Mouse (Mus musculus) heart, adult 2 months (tissue): ENCODE measurements around the gene Rrn3. TPM values are rescaled to one million over a fixed set of nuclear protein-coding genes. Genes with fewer than 3 reads are reported as not detected.

Source experiments
- DNase-seq, 2 experiments: peaks; one replicate each; pipeline ENCODE4 v3.0.0; 2021
- H3K27ac ChIP-seq: fragments of 200-600 bp; 2 replicates; pipeline ENCODE4 v1.8.1; 2022
- H3K27me3 ChIP-seq: fragments of 200-500 bp; 2 replicates; pipeline ENCODE4 v1.6.1; 2012; ENCODE audit warnings: mild to moderate bottlenecking, low read length, inconsistent platforms, mixed read lengths; ENCODE audit not compliant: control insufficient read depth, insufficient read depth
- H3K36me3 ChIP-seq: fragments of 200-500 bp; 2 replicates; pipeline ENCODE4 v1.6.1; 2012; ENCODE audit warnings: low read length, inconsistent platforms; ENCODE audit not compliant: control insufficient read depth, insufficient read depth
- H3K4me1 ChIP-seq: fragments of 200-500 bp; 2 replicates; pipeline ENCODE4 v1.6.1; 2011; ENCODE audit warnings: low read length; ENCODE audit not compliant: control insufficient read depth, insufficient read depth
- H3K4me3 ChIP-seq: fragments of 200-600 bp; 2 replicates; pipeline ENCODE4 v1.8.1; 2022
- H3K79me2 ChIP-seq: fragments of 200-500 bp; replicated peaks from 2 replicates; pipeline ENCODE4 v1.6.1; 2012; ENCODE audit warnings: mild to moderate bottlenecking, inconsistent platforms, low read length, moderate library complexity, mixed read lengths; ENCODE audit not compliant: control insufficient read depth, insufficient read depth
- H3K9ac ChIP-seq: fragments of 200-500 bp; 2 replicates; pipeline ENCODE4 v1.6.1; 2012; ENCODE audit warnings: low read depth, mild to moderate bottlenecking, control low read depth, inconsistent platforms, low read length, mixed read lengths
- CTCF ChIP-seq: fragments of 200-600 bp; IDR thresholded peaks from 2 replicates; pipeline ENCODE4 v1.8.1; 2022; ENCODE audit warnings: antibody characterized with exemption, mild to moderate bottlenecking, moderate library complexity
- EP300 ChIP-seq: fragments of 200-500 bp; IDR thresholded peaks from 2 replicates; pipeline ENCODE4 v1.6.1; 2011; ENCODE audit warnings: low read depth, low read length, control low read depth; ENCODE audit not compliant: insufficient read depth
- POLR2A ChIP-seq: fragments of 200-500 bp; IDR thresholded peaks from 2 replicates; pipeline ENCODE4 v1.6.1; 2011; ENCODE audit warnings: mild to moderate bottlenecking, low read depth, low read length, control low read depth; ENCODE audit not compliant: insufficient read depth
- WGBS: fragments of 180-500 bp; shearing (Covaris S2); methylation state at CpG from one replicate; pipeline ENCODE4 v1.1.7; 2018; 5-methylcytosine and 5-hydroxymethylcytosine counted together
- intact Hi-C: fragments of 180-260 bp; cut with DNase I; formaldehyde crosslinking; loops from one replicate; pipeline ENCODE4 v1.15.1; 2025
- polyA plus RNA-seq: library from polyadenylated mRNA; depleted of rRNA; stranded (reverse); fragments of >200 nt; gene quantifications from 2 replicates; pipeline ENCODE4 v1.2.3, GENCODE M21; 2012
- total RNA-seq, 2 experiments: library from RNA; stranded (reverse); gene quantifications; 2 replicates each; pipeline ENCODE4 v1.2.3; 2021

Rrn3 gene
- total and polyA plus RNA-seq, 3 experiments, result 17.2 to 38.3 (median 37.9) TPM

GRCm38 (mm10) chr16:13834382-13834781, 53.9 kb downstream of the Rrn3 start:
- intact Hi-C loops, result no loop called here
- Histone ChIP-seq H3K27me3 (no peaks in the 10 kb centered on the region), H3K27ac (no peak overlapping the region), H3K36me3 (no peaks in the 10 kb centered on the region), H3K4me1 (no peaks in the 10 kb centered on the region), H3K9ac (no peak overlapping the region), H3K4me3 (no peak overlapping the region), H3K79me2 (no peaks in the 10 kb centered on the region)
- 91% methylated on average over 5 of the region's 5 CpGs for WGBS
- TF ChIP-seq EP300, result no peak
- TF ChIP-seq CTCF, result no peak
- no peak for DNase-seq

GRCm38 (mm10) chr16:13840056-13840455, 59.5 kb downstream of the Rrn3 start:
- no peak overlapping the region for H3K4me3 ChIP-seq
- intact Hi-C loops, result no loop called here
- H3K4me1 ChIP-seq, result no peaks in the 10 kb centered on the region
- WGBS, result 93% methylated on average over 7 of the region's 7 CpGs
- H3K27ac ChIP-seq, result no peak overlapping the region
- TF ChIP-seq POLR2A, result no peak
- TF ChIP-seq CTCF, result no peak
- no peak for TF ChIP-seq EP300
- DNase-seq, result no peak
- H3K9ac ChIP-seq, result no peak overlapping the region
- H3K79me2 ChIP-seq, result no peaks in the 10 kb centered on the region
- H3K27me3 ChIP-seq, result no peaks in the 10 kb centered on the region
- H3K36me3 ChIP-seq, result no peaks in the 10 kb centered on the region

- H3K4me1 ChIP-seq, result no peaks in the 10 kb centered on the region
- WGBS, result 96% methylated on average over 3 of the region's 3 CpGs
- TF ChIP-seq EP300 (no peak), POLR2A (no peak), CTCF (no peak)
- no peak overlapping the region for H3K9ac ChIP-seq
- H3K79me2 ChIP-seq, result no peaks in the 10 kb centered on the region
- no peaks in the 10 kb centered on the region for H3K36me3 ChIP-seq
- H3K27ac ChIP-seq, result no peak overlapping the region
- intact Hi-C loops, result no loop called here
- H3K27me3 ChIP-seq, result no peaks in the 10 kb centered on the region
- no peak overlapping the region for H3K4me3 ChIP-seq
- DNase-seq, result no peak
These were observed 60.4 kb downstream of the Rrn3 start for GRCm38 (mm10) chr16:13840956-13841355.

GRCm38 (mm10) chr16:13845031-13845430, 64.5 kb downstream of the Rrn3 start:
- Histone ChIP-seq H3K79me2 (no peaks in the 10 kb centered on the region), H3K4me3 (no peak overlapping the region), H3K9ac (no peak overlapping the region), H3K27me3 (no peaks in the 10 kb centered on the region), H3K4me1 (no peaks in the 10 kb centered on the region; the same call in 1 of the 2 replicates), H3K27ac (no peak overlapping the region), H3K36me3 (peaks cover 2% of the 10 kb centered on the region)
- intact Hi-C loops, result no loop called here
- no peak for DNase-seq
- TF ChIP-seq POLR2A (no peak), CTCF (no peak)
- 97% methylated on average over 5 of the region's 5 CpGs for WGBS

- intact Hi-C loops, result no loop called here
- Histone ChIP-seq H3K79me2 (no peaks in the 10 kb centered on the region), H3K27me3 (no peaks in the 10 kb centered on the region), H3K9ac (no peak overlapping the region), H3K27ac (no peak overlapping the region), H3K4me3 (no peak overlapping the region), H3K4me1 (no peaks in the 10 kb centered on the region; the same call in 1 of the 2 replicates), H3K36me3 (peaks cover 2% of the 10 kb centered on the region)
- 97% methylated on average over 1 of the region's 1 CpGs for WGBS
- TF ChIP-seq POLR2A (no peak), EP300 (no peak), CTCF (no peak)
- DNase-seq, result no peak
These were observed 66.2 kb downstream of the Rrn3 start for GRCm38 (mm10) chr16:13846675-13847074.

GRCm38 (mm10) chr16:13848310-13848709, 67.8 kb downstream of the Rrn3 start:
- no peak overlapping the region for H3K9ac ChIP-seq
- WGBS, result 34% methylated on average over 2 of the region's 2 CpGs
- peaks cover 2% of the 10 kb centered on the region for H3K36me3 ChIP-seq
- DNase-seq, result no peak
- peak overlapping the region; percentile 28 for H3K27ac ChIP-seq
- intact Hi-C loops, result no loop called here
- no peak for TF ChIP-seq POLR2A
- no peak for TF ChIP-seq CTCF
- no peak for TF ChIP-seq EP300
- no peaks in the 10 kb centered on the region for H3K27me3 ChIP-seq
- no peaks in the 10 kb centered on the region; the same call in 1 of the 2 replicates for H3K4me1 ChIP-seq
- H3K4me3 ChIP-seq, result no peak overlapping the region
- H3K79me2 ChIP-seq, result no peaks in the 10 kb centered on the region
